Mouse (Mus musculus) megakaryocyte, embryonic 14.5 days (primary cell): ENCODE results near the gene Trmt1.

Experiments
- FLI1 ChIP-seq: IDR thresholded peaks from 2 replicates; pipeline ENCODE4 v1.6.1; 2012; ENCODE audit warnings: low read length, inconsistent platforms, mixed read lengths
- GATA1 ChIP-seq: IDR thresholded peaks from 3 replicates; pipeline ENCODE4 v1.6.1; 2012; ENCODE audit warnings: mixed read lengths, low read length, inconsistent platforms, borderline replicate concordance

- no peak for TF ChIP-seq FLI1
- no peak for TF ChIP-seq GATA1
Observed at GRCm38 (mm10) chr8:84655336-84656190, 30.5 kb upstream of the Trmt1 start.
